Mouse (Mus musculus): ENCODE results near the gene Plgrkt. TPM values are rescaled to one million over a fixed set of nuclear protein-coding genes. Genes with fewer than 3 reads are reported as not detected.

Plgrkt gene
- polyA plus RNA-seq, 1 experiment from 2014 or later, result 84.4 TPM

DNA sequence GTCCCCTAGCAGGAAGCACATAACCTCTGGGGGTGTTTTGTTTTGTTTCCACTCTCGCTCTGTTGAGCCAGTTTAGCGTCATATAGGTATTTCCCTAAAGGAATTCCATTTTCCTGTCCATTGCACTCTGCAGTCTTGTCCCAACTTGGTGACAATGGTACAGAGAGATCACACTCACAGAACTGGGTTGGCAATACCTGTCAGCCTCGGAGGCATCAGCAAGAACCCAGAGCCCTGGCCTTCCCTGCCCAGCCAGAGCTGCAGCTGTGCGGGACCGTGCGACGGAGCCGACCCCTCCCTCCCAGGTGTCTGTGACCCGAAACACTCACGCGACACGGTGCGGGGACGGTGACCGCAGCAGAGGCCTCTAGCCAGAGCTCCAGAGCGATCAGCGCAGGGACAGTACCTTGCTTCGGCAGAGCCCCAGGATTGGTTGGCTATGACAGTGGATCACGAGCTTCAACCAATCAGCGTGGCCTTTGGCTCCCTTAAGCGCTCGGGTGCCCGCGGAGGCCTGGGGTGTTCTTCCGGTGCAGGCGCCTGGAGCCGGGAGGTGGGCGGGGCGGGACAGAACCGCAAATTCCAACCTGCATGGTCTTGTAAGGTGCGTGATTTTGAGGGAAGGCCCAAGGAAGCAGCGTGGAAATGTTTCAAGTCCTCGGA lies 5.6 kb downstream of the Plgrkt start:
- no peaks in the 10 kb centered on the region for H3K27me3 ChIP-seq (ENCODE audit: insufficient read depth, low read length)
- no peaks in the 10 kb centered on the region for H3K9me3 ChIP-seq (replicated peaks; ENCODE audit: low read length)
- DNase-seq (ENCODE audit: low spot score) (peak; percentile 96), ATAC-seq (replicated peaks; ENCODE audit: low FRiP score, low read depth) (peak; percentile 98)
- no peaks in the 10 kb centered on the region for H3K36me3 ChIP-seq (ENCODE audit: insufficient read depth, low read length)
- peak overlapping the region; percentile 64 for H3K9ac ChIP-seq (ENCODE audit: low read depth, low read length)
- no peak for TF ChIP-seq CTCF (IDR thresholded peaks at IDR 0.05; ENCODE audit: low read depth)
- H3K4me2 ChIP-seq (ENCODE audit: low read length), result peak overlapping the region; percentile 90
- H3K4me3 ChIP-seq (replicated peaks; ENCODE audit: low read depth, low read length), result peak overlapping the region; percentile 58
- 1% methylated on average over 33 of the region's 33 CpGs for WGBS
- H3K4me1 ChIP-seq (replicated peaks; ENCODE audit: insufficient read depth, low read length), result no peaks in the 10 kb centered on the region; the same call in 1 of the 2 replicates
- H3K27ac ChIP-seq, result no peak overlapping the region

- no peaks in the 10 kb centered on the region for H3K36me3 ChIP-seq (ENCODE audit: insufficient read depth, low read length)
- no peak for TF ChIP-seq CTCF (IDR thresholded peaks at IDR 0.05; ENCODE audit: low read depth)
- no peak overlapping the region for H3K4me3 ChIP-seq (replicated peaks; ENCODE audit: low read depth, low read length)
- H3K9ac ChIP-seq (ENCODE audit: low read depth, low read length), result no peak overlapping the region
- ATAC-seq (replicated peaks; ENCODE audit: low FRiP score, low read depth) (no peak), DNase-seq (ENCODE audit: low spot score) (no peak)
- 90% methylated on average over 5 of the region's 5 CpGs for WGBS
- H3K4me2 ChIP-seq (ENCODE audit: low read length), result no peak overlapping the region
- H3K4me1 ChIP-seq (replicated peaks; ENCODE audit: insufficient read depth, low read length), result no peaks in the 10 kb centered on the region
- H3K9me3 ChIP-seq (replicated peaks; ENCODE audit: low read length), result no peaks in the 10 kb centered on the region
- no peaks in the 10 kb centered on the region for H3K27me3 ChIP-seq (ENCODE audit: insufficient read depth, low read length)
- H3K27ac ChIP-seq, result no peak overlapping the region
Measured at GRCm38 (mm10) chr19:29360251-29360650, 6.9 kb downstream of the Plgrkt start.

DNA sequence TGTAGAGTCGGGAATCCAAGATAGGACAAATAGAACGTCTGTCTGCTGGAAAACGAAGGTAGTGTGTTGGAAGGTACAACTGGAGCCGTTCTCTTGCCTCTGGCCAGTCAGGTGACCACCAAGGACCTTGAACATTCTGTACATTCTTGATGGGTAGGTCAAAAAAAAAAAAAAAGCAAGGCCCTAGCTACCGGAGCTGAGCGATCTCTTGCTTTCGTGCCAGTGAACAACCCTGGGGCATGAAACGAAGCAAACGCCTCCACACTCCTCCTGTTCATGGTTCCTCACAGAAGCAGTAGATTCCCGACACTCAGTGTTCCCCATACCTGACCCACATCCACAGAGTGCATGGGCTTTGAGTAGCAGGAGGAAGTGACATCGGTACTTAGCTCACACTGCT lies 10.9 kb downstream of the Plgrkt start:
- H3K4me2 ChIP-seq (ENCODE audit: low read length), result no peak overlapping the region
- 83% methylated on average over 11 of the region's 11 CpGs for WGBS
- DNase-seq (ENCODE audit: low spot score) (no peak), ATAC-seq (replicated peaks; ENCODE audit: low FRiP score, low read depth) (no peak)
- no peaks in the 10 kb centered on the region for H3K36me3 ChIP-seq (ENCODE audit: insufficient read depth, low read length)
- H3K4me1 ChIP-seq (replicated peaks; ENCODE audit: insufficient read depth, low read length), result no peaks in the 10 kb centered on the region
- H3K27me3 ChIP-seq (ENCODE audit: insufficient read depth, low read length), result no peaks in the 10 kb centered on the region
- H3K9ac ChIP-seq (ENCODE audit: low read depth, low read length), result no peak overlapping the region
- no peaks in the 10 kb centered on the region for H3K9me3 ChIP-seq (replicated peaks; ENCODE audit: low read length)
- TF ChIP-seq CTCF (IDR thresholded peaks at IDR 0.05; ENCODE audit: low read depth), result no peak
- H3K27ac ChIP-seq, result no peak overlapping the region
- no peak overlapping the region for H3K4me3 ChIP-seq (replicated peaks; ENCODE audit: low read depth, low read length)

GRCm38 (mm10) chr19:29354895-29355877 lies 12.0 kb downstream of the Plgrkt start:
- 4% methylated on average over 20 of the region's 20 CpGs for WGBS
- Histone ChIP-seq H3K9ac (ENCODE audit: low read depth, low read length) (no peak overlapping the region), H3K4me2 (ENCODE audit: low read length) (peak overlapping the region; percentile 65), H3K4me1 (replicated peaks; ENCODE audit: insufficient read depth, low read length) (no peaks in the 10 kb centered on the region), H3K27me3 (ENCODE audit: insufficient read depth, low read length) (no peaks in the 10 kb centered on the region), H3K9me3 (replicated peaks; ENCODE audit: low read length) (no peaks in the 10 kb centered on the region), H3K36me3 (ENCODE audit: insufficient read depth, low read length) (no peaks in the 10 kb centered on the region), H3K4me3 (replicated peaks; ENCODE audit: low read depth, low read length) (peak overlapping the region; percentile 19; the same call in 1 of the 2 replicates), H3K27ac (no peak overlapping the region)
- TF ChIP-seq CTCF (IDR thresholded peaks at IDR 0.05; ENCODE audit: low read depth), result peak; percentile 94
- ATAC-seq (replicated peaks; ENCODE audit: low FRiP score, low read depth) (0 out of 2 replicates have a peak, but pooled peaks have one; percentile 46), DNase-seq (ENCODE audit: low spot score) (peak; percentile 93)

DNA sequence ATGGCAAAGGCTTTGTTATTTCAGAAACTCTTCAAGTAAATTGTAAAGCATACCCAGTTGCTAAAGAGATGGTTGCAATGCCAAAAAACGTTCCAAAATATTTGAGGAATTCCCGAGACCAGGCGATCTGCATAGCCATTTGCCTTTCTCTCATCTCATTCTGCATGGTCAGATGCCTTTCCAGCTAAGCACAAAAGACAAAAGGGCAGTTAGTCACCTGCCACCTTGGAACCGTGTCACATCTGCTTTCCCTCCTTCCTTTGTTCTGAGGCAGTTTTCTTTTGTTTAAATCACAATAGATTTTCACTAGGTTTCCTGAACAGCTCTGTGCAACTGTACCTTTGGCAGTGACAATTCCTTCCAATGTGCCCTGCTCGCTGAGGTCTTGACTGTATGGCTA lies 16.2 kb downstream of the Plgrkt start:
- no peak for TF ChIP-seq CTCF (IDR thresholded peaks at IDR 0.05; ENCODE audit: low read depth)
- WGBS, result 55% methylated on average over 5 of the region's 5 CpGs

GRCm38 (mm10) chr19:29345636-29346035 lies 21.6 kb downstream of the Plgrkt start:
- no peak overlapping the region for H3K4me2 ChIP-seq (ENCODE audit: low read length)
- 67% methylated on average over 6 of the region's 6 CpGs for WGBS
- H3K4me3 ChIP-seq (replicated peaks; ENCODE audit: low read depth, low read length), result no peak overlapping the region
- H3K9me3 ChIP-seq (replicated peaks; ENCODE audit: low read length), result no peaks in the 10 kb centered on the region
- no peak for TF ChIP-seq CTCF (IDR thresholded peaks at IDR 0.05; ENCODE audit: low read depth)
- H3K27me3 ChIP-seq (ENCODE audit: insufficient read depth, low read length), result no peaks in the 10 kb centered on the region
- no peak for DNase-seq (ENCODE audit: low spot score)
- no peak overlapping the region for H3K27ac ChIP-seq
- no peaks in the 10 kb centered on the region for H3K4me1 ChIP-seq (replicated peaks; ENCODE audit: insufficient read depth, low read length)
- no peak overlapping the region for H3K9ac ChIP-seq (ENCODE audit: low read depth, low read length)
- H3K36me3 ChIP-seq (ENCODE audit: insufficient read depth, low read length), result no peaks in the 10 kb centered on the region
- no peak for ATAC-seq (replicated peaks; ENCODE audit: low FRiP score, low read depth)

More for the DNA sequence above, 16.2 kb downstream of the Plgrkt start:
- no peak overlapping the region for H3K9ac ChIP-seq (ENCODE audit: low read depth, low read length)
- H3K27ac ChIP-seq, result no peak overlapping the region
- no peaks in the 10 kb centered on the region for H3K27me3 ChIP-seq (ENCODE audit: insufficient read depth, low read length)
- H3K9me3 ChIP-seq (replicated peaks; ENCODE audit: low read length), result no peaks in the 10 kb centered on the region
- no peaks in the 10 kb centered on the region for H3K4me1 ChIP-seq (replicated peaks; ENCODE audit: insufficient read depth, low read length)
- H3K4me2 ChIP-seq (ENCODE audit: low read length), result no peak overlapping the region
- H3K36me3 ChIP-seq (ENCODE audit: insufficient read depth, low read length), result no peaks in the 10 kb centered on the region
- no peak for DNase-seq (ENCODE audit: low spot score)
- H3K4me3 ChIP-seq (replicated peaks; ENCODE audit: low read depth, low read length), result no peak overlapping the region
- ATAC-seq (replicated peaks; ENCODE audit: low FRiP score, low read depth), result no peak
